ENCODE assay signal across 10 mouse cellular contexts in genomic region chr6:142884128-142884527, GRCm38 (mm10).
DNase-seq lines count a peak whose midpoint lies in the region; ATAC-seq lines count a peak whose summit lies in the region.
"Had no signal": no experiment of that assay in that cellular context is flagged by ENCODE, and none has a peak within 500 bp of the region (broad histone marks: within the 10 kb centered on the region; RNA-seq: fewer than 3 reads in every experiment).

No protein-coding gene starts in this region.

- no peaks in the 10 kb centered on the region for H3K27me3 ChIP-seq in embryonic facial prominence, embryonic 15.5 days

- no peaks in the 10 kb centered on the region for H3K9me3 ChIP-seq in embryonic facial prominence, embryonic 15.5 days (replicated peaks)

- DNase-seq in lung, postnatal 36 days = peak; percentile 16
- DNase-seq in lung, postnatal 25 days (ENCODE audit: low spot score) = no peak
- peak; percentile 92 for DNase-seq in thymus, postnatal 4 days
- no peak for DNase-seq in heart, postnatal 25 days (ENCODE audit: low spot score)
- DNase-seq in right cerebral cortex, adult 2 months (ENCODE audit: low spot score in 2 of 2) = no peak
- DNase-seq in left cerebral cortex, adult 11 months (ENCODE audit: low spot score) = no peak

- WGBS in embryonic facial prominence, embryonic 15.5 days = 57% methylated on average over 9 of the region's 9 CpGs

- no peak overlapping the region for H3K4me2 ChIP-seq in embryonic facial prominence, embryonic 15.5 days (replicated peaks)

- H3K4me1 ChIP-seq in embryonic facial prominence, embryonic 15.5 days = peaks cover 4% of the 10 kb centered on the region; the same call in 1 of the 2 replicates

- intact Hi-C loops in heart, postnatal 25 days (cut with DNase I) = no loop called here

- 0 out of 2 replicates have a peak, but pooled peaks have one; percentile 65 for ATAC-seq in embryonic facial prominence, embryonic 15.5 days (ENCODE audit: insufficient number of reproducible peaks, low FRiP score, low TSS enrichment, low read depth)
- peak; percentile 80 for ATAC-seq in megakaryocyte, adult 5-6 weeks (ENCODE audit: poor library complexity, severe bottlenecking)
- ATAC-seq: intestine, embryonic 16.5 days had no signal

- no peak overlapping the region for H3K9ac ChIP-seq in embryonic facial prominence, embryonic 15.5 days

- no peaks in the 10 kb centered on the region for H3K36me3 ChIP-seq in embryonic facial prominence, embryonic 15.5 days

- no peak overlapping the region for H3K27ac ChIP-seq in embryonic facial prominence, embryonic 15.5 days (replicated peaks)

- no peak overlapping the region for H3K4me3 ChIP-seq in embryonic facial prominence, embryonic 15.5 days (replicated peaks)
- H3K4me3 ChIP-seq: myocyte had no signal

Comparison
In these comparisons a context has a peak if more than half of its experiments do, and no peak if none do; other contexts are left out.
1. DNase-seq: peak in lung, postnatal 36 days (single experiment) and thymus, postnatal 4 days (single experiment); none in lung, postnatal 25 days (single experiment), heart, postnatal 25 days (single experiment), right cerebral cortex, adult 2 months (0 of 2) and left cerebral cortex, adult 11 months (single experiment).